Mouse (Mus musculus) CD4-positive, CD25-positive, alpha-beta regulatory T cell (primary cell): Measurements from ENCODE around the gene 1810046K07Rik. TPM values are rescaled to one million over a fixed set of nuclear protein-coding genes. Genes with fewer than 3 reads are reported as not detected.

Experiments used
- polyA plus RNA-seq: library from polyadenylated mRNA; unstranded; fragments of 100-300 nt; shearing (Covaris generic); gene quantifications from one replicate; pipeline ENCODE4 v1.2.1, GENCODE M21; 2017

1810046K07Rik gene
- polyA plus RNA-seq = not detected

DNA sequence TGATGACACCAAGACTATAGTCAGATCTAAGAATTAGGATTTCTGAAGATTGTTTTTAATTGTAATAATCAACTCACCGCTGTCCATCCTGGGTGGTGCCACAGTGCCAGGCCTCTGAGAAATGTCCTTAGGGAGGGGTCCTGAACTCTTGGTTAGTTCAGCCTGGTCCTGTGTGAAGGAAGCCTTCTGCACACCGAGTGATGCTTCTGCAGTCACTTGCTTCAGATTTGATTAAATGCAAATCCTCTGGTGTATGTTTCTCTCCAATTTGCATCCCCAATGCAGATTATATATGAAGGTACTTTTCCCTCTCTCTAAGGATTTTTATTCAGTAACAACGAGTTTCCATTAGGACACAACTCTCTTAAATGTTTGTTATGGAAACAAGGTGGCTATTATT is at the start of gene 1810046K07Rik:
Gene 1810046K07Rik (minus strand): TSS at position 187 of the 400 bp plus-strand sequence.

DNA sequence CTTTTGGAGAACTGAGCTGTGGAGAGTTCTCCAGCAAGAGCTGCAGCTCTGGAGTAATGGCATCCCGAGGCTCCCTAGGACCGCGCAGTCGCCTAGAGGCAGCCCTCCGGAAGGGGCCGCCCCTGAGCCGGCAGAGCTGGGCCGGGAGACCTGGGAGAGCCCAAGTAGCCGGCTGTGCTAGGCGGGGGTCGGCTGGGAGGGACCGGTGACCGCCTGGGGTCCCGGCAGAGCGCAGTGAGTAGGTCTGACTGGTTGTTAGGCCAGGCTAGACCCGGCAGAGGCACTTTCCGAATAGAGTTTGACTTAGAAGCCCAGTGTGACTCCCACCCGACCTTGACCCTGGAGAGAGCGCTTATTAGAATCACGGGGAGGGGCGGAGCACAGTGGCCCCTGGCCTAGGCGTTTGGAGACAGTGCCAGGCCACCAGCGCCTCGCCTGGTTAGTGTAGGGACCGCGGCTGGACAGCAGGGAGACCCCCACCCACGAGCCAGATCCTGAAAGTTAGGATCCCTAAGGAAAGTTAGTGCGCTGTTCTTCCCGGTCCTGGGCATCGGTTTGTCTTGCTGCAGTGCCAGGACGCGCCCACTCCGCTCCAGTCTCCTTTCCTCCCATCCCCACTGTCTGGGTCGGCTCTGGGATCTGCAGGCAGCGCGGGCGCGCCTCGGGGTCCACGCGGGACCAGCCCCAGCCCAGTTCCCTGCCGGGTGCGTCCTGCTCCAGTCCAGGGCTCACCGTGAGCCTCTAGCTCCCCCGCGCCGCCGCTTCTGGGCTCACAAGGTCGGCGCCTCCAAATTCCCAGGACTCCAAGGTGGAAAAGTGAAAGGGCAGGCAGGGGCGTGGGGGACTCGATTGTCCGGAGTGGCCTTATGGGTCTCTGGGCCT is 50.0 kb downstream of the 1810046K07Rik start, which contains the start of gene Colca2:
Gene Colca2 (minus strand): TSS at position 70 of the 882 bp plus-strand sequence.

Other genes with a start within 250 kb of the 1810046K07Rik start
- not detected for gene 4833427G06Rik, start 226.8 kb downstream of the 1810046K07Rik start, polyA plus RNA-seq
- not detected for gene Gm32742, start 163.4 kb downstream of the 1810046K07Rik start, polyA plus RNA-seq
- gene Pou2af1, start 115.2 kb downstream of the 1810046K07Rik start, polyA plus RNA-seq = 3.2 TPM
- not detected for gene Colca2, start 50.3 kb downstream of the 1810046K07Rik start, polyA plus RNA-seq